Mouse (Mus musculus) heart, embryonic 13.5 days (tissue): ENCODE results near the gene Cyth1. TPM values are rescaled to one million over a fixed set of nuclear protein-coding genes. Genes with fewer than 3 reads are reported as not detected.

ENCODE experiments used
- polyA plus RNA-seq: library from polyadenylated mRNA; unstranded; fragments of >200 nt; fragmentation: Nextera tagmentation; extraction: Ambion mirVana; gene quantifications from 2 replicates; pipeline ENCODE4 v1.2.1, GENCODE M21; 2015

The Cyth1 gene
- polyA plus RNA-seq, 1 experiment from 2014 or later: 14.9 TPM

Other genes with a start within 250 kb of the Cyth1 start
- gene Dnah17, start 118.0 kb downstream of the Cyth1 start, polyA plus RNA-seq: 0.05 and 0.10 TPM in 2 replicates
- gene Usp36, start 41.7 kb upstream of the Cyth1 start, polyA plus RNA-seq: 12.8 and 13.4 TPM in 2 replicates
- gene Cep295nl, start 93.9 kb upstream of the Cyth1 start, polyA plus RNA-seq: 0.15 and 0.27 TPM in 2 replicates
- gene Timp2, start 107.1 kb upstream of the Cyth1 start, polyA plus RNA-seq: 61.0 and 63.6 TPM in 2 replicates
- gene Lgals3bp, start 153.5 kb upstream of the Cyth1 start, polyA plus RNA-seq: 7.3 and 8.8 TPM in 2 replicates
- 18.9 and 19.1 TPM in 2 replicates for gene Cant1, start 170.5 kb upstream of the Cyth1 start, polyA plus RNA-seq
- 5.5 and 7.1 TPM in 2 replicates for gene C1qtnf1, start 179.6 kb upstream of the Cyth1 start, polyA plus RNA-seq
- 4.4 and 5.0 TPM in 2 replicates for gene Engase, start 228.2 kb upstream of the Cyth1 start, polyA plus RNA-seq